Mouse (Mus musculus) lung, postnatal 4 days (tissue): ENCODE measurements around the gene 1700123K08Rik.
"Not testable (repeated sequence)": the region's sequence is repeated elsewhere in the genome, so short reads cannot be mapped to it uniquely, and the experiment has no call there.

Source experiments
- DNase-seq, 2 experiments: peaks; one replicate each; pipeline ENCODE4 v3.0.0; 2021

The 1700123K08Rik gene

GRCm38 (mm10) chr5:138564612-138565011 lies at the start of gene 1700123K08Rik:
TSS of gene 1700123K08Rik (minus strand) at chr5:138564712.
- DNase-seq: not testable (repeated sequence)

DNA sequence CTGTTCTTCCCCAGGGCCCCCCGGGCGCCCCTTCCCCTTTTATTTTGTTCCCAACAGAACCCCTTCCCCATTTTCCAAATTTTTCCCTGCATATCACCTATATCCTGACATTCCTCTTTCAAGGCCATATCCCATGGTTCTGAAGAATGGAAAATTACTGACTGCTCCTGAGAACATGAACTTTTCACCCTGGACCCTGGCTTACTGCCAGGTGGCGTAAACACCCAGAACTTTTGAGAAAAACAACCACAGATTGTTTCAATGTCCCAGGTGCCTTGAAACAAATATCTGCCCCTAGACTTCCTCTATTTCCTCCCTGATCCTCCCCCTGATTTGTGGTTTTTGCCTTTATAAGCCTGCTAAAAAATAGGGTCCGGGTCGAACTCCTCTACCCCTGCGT lies 22.9 kb upstream of the 1700123K08Rik start:
- no peak for DNase-seq

DNA sequence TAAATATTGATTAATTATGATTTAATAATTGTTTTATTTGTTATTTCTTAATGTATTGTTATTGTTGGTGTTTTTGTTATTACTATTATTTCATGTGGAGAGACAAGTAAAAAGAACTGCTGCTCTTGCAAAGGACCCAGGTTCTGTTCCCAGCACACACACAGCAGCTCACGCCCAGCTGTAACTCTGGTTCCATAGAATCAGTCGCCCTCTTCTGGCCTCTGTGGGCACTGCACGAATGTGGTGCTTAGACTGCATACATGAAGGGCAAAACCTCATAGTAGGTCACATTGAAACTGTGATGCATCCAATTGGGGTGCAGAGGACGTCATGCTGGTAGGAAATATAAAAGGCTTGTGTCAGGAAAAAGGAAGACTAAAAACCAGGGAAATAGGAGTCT lies 7.1 kb upstream of the 1700123K08Rik start:
- peak in 1 of 2 experiments; percentile 17 for DNase-seq

DNA sequence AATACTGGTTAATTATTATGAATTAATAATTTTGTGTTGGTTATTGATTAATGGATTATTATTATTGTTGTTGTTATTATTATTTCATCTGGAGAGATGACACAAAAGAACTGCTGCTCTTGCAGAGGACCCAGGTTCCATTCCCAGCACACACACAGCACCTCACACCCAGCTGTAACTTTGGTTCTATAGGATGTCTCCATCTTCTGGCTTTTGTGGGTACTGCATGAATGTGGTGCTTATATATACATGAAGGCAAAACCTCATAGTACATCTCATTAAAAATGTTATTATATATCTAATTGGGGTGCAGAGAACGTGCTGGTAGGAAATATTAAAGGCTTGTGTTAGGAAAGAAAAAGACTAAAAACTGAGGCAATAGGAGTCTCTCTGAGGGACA lies 11.8 kb downstream of the 1700123K08Rik start:
- no peak for DNase-seq

DNA sequence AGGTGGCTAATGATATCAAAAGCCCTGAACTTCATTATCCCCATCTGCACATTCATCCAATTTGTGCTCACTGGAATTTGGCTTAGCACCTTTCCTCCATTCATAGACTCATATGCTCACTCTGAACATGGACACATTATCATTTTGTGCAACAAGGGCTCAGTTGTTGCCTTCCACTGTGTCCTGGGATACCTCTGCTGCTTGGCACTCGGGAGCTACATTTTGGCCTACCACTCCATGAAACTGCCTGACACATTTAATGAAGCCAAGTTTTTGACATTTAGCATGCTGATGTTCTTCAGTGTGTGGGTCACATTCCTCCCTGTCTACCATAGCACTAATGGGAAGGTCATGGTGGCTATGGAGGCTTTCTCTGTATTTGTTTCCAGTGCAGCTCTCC lies 32.0 kb downstream of the 1700123K08Rik start:
- DNase-seq: no peak
